Mouse (Mus musculus) MEL (cell line): ENCODE data around the gene Acad12. TPM values are rescaled to one million over a fixed set of nuclear protein-coding genes. Genes with fewer than 3 reads are reported as not detected.

ENCODE experiments used
- DNase-seq: peaks from one replicate; pipeline ENCODE4 v3.0.0; 2011; ENCODE audit warnings: low read depth, low spot score
- H3K27ac ChIP-seq: 2 replicates; pipeline ENCODE4 v1.5.1; 2012; ENCODE audit warnings: low read depth, mild to moderate bottlenecking, control low read depth, low read length, moderate library complexity; ENCODE audit not compliant: control insufficient read depth
- H3K27me3 ChIP-seq, 2 experiments: fragments of 150-350 bp in 1 of 2; sonication (generic) in 1 of 2; 2 replicates each; pipeline ENCODE4 v1.6.1; 2012; ENCODE audit warnings: low read length in 2 of 2, mild to moderate bottlenecking in 2 of 2, improper control_type of control experiment in 1 of 2, moderate library complexity in 1 of 2; ENCODE audit not compliant: insufficient read depth in 2 of 2, control insufficient read depth in 1 of 2
- H3K36me3 ChIP-seq, 2 experiments: 2 replicates each; pipeline ENCODE4 v1.6.1; 2012 to 2014; ENCODE audit warnings: low read length in 2 of 2, improper control_type of control experiment in 1 of 2, inconsistent platforms in 1 of 2, mild to moderate bottlenecking in 1 of 2; ENCODE audit not compliant: insufficient read depth in 2 of 2, control insufficient read depth in 1 of 2
- H3K4me1 ChIP-seq, 2 experiments: fragments of 150-350 bp in 1 of 2; sonication (generic) in 1 of 2; 2 replicates each; pipeline ENCODE4 v1.6.1; 2012; ENCODE audit warnings: low read length in 2 of 2, improper control_type of control experiment in 1 of 2, mild to moderate bottlenecking in 1 of 2; ENCODE audit not compliant: insufficient read depth in 2 of 2, control insufficient read depth in 1 of 2
- H3K4me3 ChIP-seq, 2 experiments: fragments of 150-350 bp in 1 of 2; sonication (generic) in 1 of 2; 2 replicates each; pipeline ENCODE4 v1.5.1; 2012; ENCODE audit warnings: low read depth in 2 of 2, low read length in 2 of 2, mild to moderate bottlenecking in 2 of 2, moderate library complexity in 2 of 2, control low read depth in 1 of 2, improper control_type of control experiment in 1 of 2; ENCODE audit not compliant: control insufficient read depth in 1 of 2, insufficient read depth in 1 of 2
- H3K79me2 ChIP-seq: 2 replicates; pipeline ENCODE4 v1.6.1; 2012; ENCODE audit warnings: mild to moderate bottlenecking, low read length, moderate library complexity; ENCODE audit not compliant: control insufficient read depth, poor library complexity, insufficient read depth
- H3K9ac ChIP-seq: 2 replicates; pipeline ENCODE4 v1.6.1; 2012; ENCODE audit warnings: low read depth, mild to moderate bottlenecking, control low read depth, low read length, moderate library complexity; ENCODE audit not compliant: control insufficient read depth, poor library complexity, severe bottlenecking
- H3K9me3 ChIP-seq: fragments of 150-350 bp; sonication (generic); replicated peaks from 2 replicates; pipeline ENCODE4 v1.6.1; 2012; ENCODE audit warnings: mild to moderate bottlenecking, low read length, improper control_type of control experiment, moderate library complexity; ENCODE audit not compliant: insufficient read depth
- BHLHE40 ChIP-seq: IDR thresholded peaks from 2 replicates; pipeline ENCODE4 v1.6.1; 2012; ENCODE audit warnings: low read depth, mild to moderate bottlenecking, inconsistent platforms, low read length, improper control_type of control experiment, borderline replicate concordance
- CHD1 ChIP-seq: IDR thresholded peaks from 2 replicates; pipeline ENCODE4 v1.6.1; 2012; ENCODE audit warnings: low read depth, mild to moderate bottlenecking, inconsistent platforms, low read length, improper control_type of control experiment
- CTCF ChIP-seq, 3 experiments: IDR thresholded peaks in 2 of 3; conservative IDR thresholded peaks in 1 of 3; 2 replicates each; pipeline ENCODE4 v1.5.1; 2011 to 2012; ENCODE audit warnings: low read length in 3 of 3, low read depth in 2 of 3, mild to moderate bottlenecking in 2 of 3, improper control_type of control experiment in 1 of 3, inconsistent platforms in 1 of 3, mixed read lengths in 1 of 3, moderate library complexity in 1 of 3; ENCODE audit not compliant: control insufficient read depth in 1 of 3, insufficient read depth in 1 of 3, poor library complexity in 1 of 3, severe bottlenecking in 1 of 3
- E2F4 ChIP-seq: IDR thresholded peaks from 2 replicates; pipeline ENCODE4 v1.6.1; 2011; ENCODE audit warnings: low read depth, low read length, improper control_type of control experiment, borderline replicate concordance
- ETS1 ChIP-seq: IDR thresholded peaks from 2 replicates; pipeline ENCODE4 v1.6.1; 2012; ENCODE audit warnings: low read depth, mild to moderate bottlenecking, inconsistent platforms, low read length, improper control_type of control experiment, moderate library complexity
- GABPA ChIP-seq: IDR thresholded peaks from 2 replicates; pipeline ENCODE4 v1.6.1; 2012; ENCODE audit warnings: low read depth, mild to moderate bottlenecking, inconsistent platforms, low read length, improper control_type of control experiment, moderate library complexity
- GATA1 ChIP-seq: IDR thresholded peaks from 2 replicates; pipeline ENCODE4 v1.6.1; 2011; ENCODE audit warnings: low read depth, low read length, improper control_type of control experiment
- HCFC1 ChIP-seq: IDR thresholded peaks from 2 replicates; pipeline ENCODE4 v1.6.1; 2012; ENCODE audit warnings: low read depth, mild to moderate bottlenecking, inconsistent platforms, low read length, improper control_type of control experiment, moderate library complexity
- JUND ChIP-seq: IDR thresholded peaks from 2 replicates; pipeline ENCODE4 v1.6.1; 2011; ENCODE audit warnings: low read depth, mild to moderate bottlenecking, improper control_type of control experiment, low read length
- MAZ ChIP-seq: IDR thresholded peaks from 2 replicates; pipeline ENCODE4 v1.6.1; 2012; ENCODE audit warnings: low read depth, mild to moderate bottlenecking, inconsistent platforms, low read length, improper control_type of control experiment
- MEF2A ChIP-seq: IDR thresholded peaks from 2 replicates; pipeline ENCODE4 v1.6.1; 2014; ENCODE audit warnings: low read depth, mild to moderate bottlenecking, inconsistent platforms, low read length, improper control_type of control experiment; ENCODE audit not compliant: poor library complexity, insufficient replicate concordance, severe bottlenecking; ENCODE audit errors: extremely low read depth
- NELFE ChIP-seq: IDR thresholded peaks from 2 replicates; pipeline ENCODE4 v1.6.1; 2011; ENCODE audit warnings: low read depth, low read length, improper control_type of control experiment
- NRF1 ChIP-seq: IDR thresholded peaks from 2 replicates; pipeline ENCODE4 v1.6.1; 2014; ENCODE audit warnings: low read depth, mild to moderate bottlenecking, inconsistent platforms, low read length, improper control_type of control experiment, moderate library complexity; ENCODE audit not compliant: poor library complexity, insufficient read depth, severe bottlenecking
- POLR2A ChIP-seq, 2 experiments: IDR thresholded peaks; 2 replicates each; pipeline ENCODE4 v1.6.1; 2011 to 2012; ENCODE audit warnings: low read length in 2 of 2, mild to moderate bottlenecking in 2 of 2, control low read depth in 1 of 2, improper control_type of control experiment in 1 of 2, low read depth in 1 of 2, moderate library complexity in 1 of 2; ENCODE audit not compliant: control insufficient read depth in 1 of 2, insufficient read depth in 1 of 2, poor library complexity in 1 of 2
- POLR2AphosphoS2 ChIP-seq: IDR thresholded peaks from 2 replicates; pipeline ENCODE4 v1.6.1; 2011; ENCODE audit warnings: low read length, improper control_type of control experiment
- POLR2AphosphoS5 ChIP-seq: IDR thresholded peaks from 2 replicates; pipeline ENCODE4 v1.6.1; 2012; ENCODE audit warnings: low read depth, borderline replicate concordance, mild to moderate bottlenecking, inconsistent platforms, low read length, moderate library complexity, mixed read lengths
- RAD21 ChIP-seq: IDR thresholded peaks from 2 replicates; pipeline ENCODE4 v1.6.1; 2011; ENCODE audit warnings: mild to moderate bottlenecking, low read depth, low read length, improper control_type of control experiment
- SMC3 ChIP-seq: IDR thresholded peaks from 2 replicates; pipeline ENCODE4 v1.6.1; 2011; ENCODE audit warnings: low read depth, low read length, improper control_type of control experiment
- UBTF ChIP-seq: IDR thresholded peaks from 2 replicates; pipeline ENCODE4 v1.6.1; 2012; ENCODE audit warnings: low read depth, mild to moderate bottlenecking, inconsistent platforms, low read length, improper control_type of control experiment, moderate library complexity, borderline replicate concordance; ENCODE audit not compliant: insufficient read depth
- polyA plus RNA-seq, 2 experiments: library from polyadenylated mRNA; stranded (reverse) in 1 of 2; unstranded in 1 of 2; fragments of >175 nt in 1 of 2; fragments of >200 nt in 1 of 2; gene quantifications; 2 replicates each; pipeline versions ENCODE4 v1.2.1 to v1.2.4; 2012; ENCODE audit warnings: low replicate concordance in 2 of 2, low read depth in 1 of 2; ENCODE audit not compliant: insufficient read length in 2 of 2, insufficient read depth in 1 of 2, missing spikeins in 1 of 2
- total RNA-seq: library from RNA; depleted of rRNA; stranded (reverse); fragments of 300-350 nt; gene quantifications from 2 replicates; pipeline ENCODE4 v1.2.3, GENCODE M21; 2012

Gene Acad12
- total and polyA plus RNA-seq, 3 experiments = 2.6 to 6.4 TPM; not detected in 1

DNA sequence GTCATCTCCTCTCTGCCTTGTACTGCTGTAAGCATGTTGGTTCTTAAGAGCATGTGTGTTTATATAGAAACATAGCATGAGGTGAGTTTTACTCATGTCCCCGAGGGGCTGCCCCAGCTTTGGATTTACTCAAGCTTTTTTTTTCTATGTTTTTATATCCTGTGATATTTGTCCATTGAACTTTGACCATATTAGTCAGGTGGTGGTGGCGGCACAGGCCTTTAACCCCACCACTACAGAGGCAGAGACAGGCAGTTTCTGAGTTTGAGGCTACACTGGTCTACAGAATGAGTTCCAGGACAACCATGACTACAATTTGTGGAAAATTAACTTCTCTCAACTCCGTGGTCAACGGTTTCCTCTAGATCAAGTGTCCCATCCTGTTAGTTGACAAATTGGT lies 48.3 kb upstream of the Acad12 start:
- peaks cover 2% of the 10 kb centered on the region; the same call in 1 of the 2 replicates for H3K79me2 ChIP-seq
- H3K27me3 ChIP-seq = no peaks in the 10 kb centered on the region
- no peak overlapping the region for H3K4me3 ChIP-seq
- H3K4me1 ChIP-seq = peaks cover 0 to under 1% of the 10 kb centered on the region in 2 experiments; a peak in 1 of 4 replicates
- no peak overlapping the region for H3K9ac ChIP-seq
- no peak for TF ChIP-seq HCFC1
- TF ChIP-seq POLR2AphosphoS2 = no peak
- DNase-seq = no peak
- peaks cover under 1 to 12% of the 10 kb centered on the region in 2 experiments; a peak in 3 of 4 replicates for H3K36me3 ChIP-seq
- H3K9me3 ChIP-seq = no peaks in the 10 kb centered on the region
- no peak overlapping the region for H3K27ac ChIP-seq

DNA sequence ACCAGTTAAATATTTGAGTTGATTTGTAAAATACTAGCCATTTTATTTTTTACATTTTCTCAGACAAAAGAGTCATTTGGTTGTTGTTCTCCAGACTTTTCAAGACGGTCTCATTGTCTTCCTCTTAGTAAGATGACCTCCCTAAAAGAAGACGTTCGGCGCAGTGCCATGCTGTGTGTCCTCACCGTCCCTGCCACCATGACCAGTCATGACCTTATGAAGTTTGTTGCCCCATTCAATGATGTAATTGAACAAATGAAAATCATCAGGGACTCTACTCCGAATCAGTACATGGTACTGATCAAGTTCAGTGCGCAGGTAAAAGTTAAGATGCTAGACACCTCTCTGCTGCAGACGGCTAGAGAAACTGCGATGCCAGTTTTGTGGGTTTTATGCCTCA lies 46.2 kb upstream of the Acad12 start:
- Histone ChIP-seq H3K27me3 (no peaks in the 10 kb centered on the region), H3K4me1 (peaks cover 0 to 9% of the 10 kb centered on the region in 2 experiments; a peak in 2 of 4 replicates), H3K36me3 (peaks cover 8 to 12% of the 10 kb centered on the region in 2 experiments), H3K9me3 (no peaks in the 10 kb centered on the region), H3K9ac (no peak overlapping the region), H3K4me3 (no peak overlapping the region), H3K79me2 (peaks cover 17% of the 10 kb centered on the region), H3K27ac (no peak overlapping the region)
- no peak for DNase-seq
- TF ChIP-seq JUND (no peak), GATA1 (no peak), SMC3 (no peak), UBTF (no peak), GABPA (no peak), MEF2A (no peak), RAD21 (no peak), CTCF (IDR thresholded peaks at IDR 0.05 in 2 of 3, conservative IDR thresholded peaks at IDR 0.05 in 1 of 3; ENCODE audit: control insufficient read depth in 1 of 3, insufficient read depth in 1 of 3, low read depth in 2 of 3, low read length in 3 of 3, poor library complexity in 1 of 3, severe bottlenecking in 1 of 3) (no peak), MAZ (no peak), POLR2A (IDR thresholded peaks at IDR 0.05; ENCODE audit: control insufficient read depth in 1 of 2, insufficient read depth in 1 of 2, low read depth in 1 of 2, low read length in 2 of 2, poor library complexity in 1 of 2) (no peak), CHD1 (no peak), NRF1 (no peak), BHLHE40 (no peak), ETS1 (no peak), NELFE (no peak), E2F4 (no peak), POLR2AphosphoS5 (no peak)
